Mouse (Mus musculus): Measurements from ENCODE around the gene Cdh13. TPM values are rescaled to one million over a fixed set of nuclear protein-coding genes. Genes with fewer than 3 reads are reported as not detected.

Gene Cdh13
- 0.53 and 0.77 TPM in 2 replicates for polyA plus RNA-seq (2015; fragmentation: Nextera tagmentation; extraction: Ambion mirVana)

GRCm38 (mm10) chr8:118283600-118284111, at the start of gene Cdh13:
TSS of gene Cdh13 (plus strand) at chr8:118283733.
- peak within 1 kb of the TSS; percentile 15; the same call in 1 of the 2 replicates for H3K4me3 ChIP-seq (ENCODE audit: low read depth, low read length)

GRCm38 (mm10) chr8:118235626-118236025, 47.9 kb upstream of the Cdh13 start:
- Histone ChIP-seq H3K4me2 (ENCODE audit: low read depth, low read length) (no peak overlapping the region), H3K4me1 (ENCODE audit: insufficient read depth) (no peaks in the 10 kb centered on the region), H3K27ac (ENCODE audit: low read depth) (no peak overlapping the region), H3K9me3 (ENCODE audit: low read length) (no peaks in the 10 kb centered on the region), H3K36me3 (replicated peaks; ENCODE audit: insufficient read depth, low read length) (no peaks in the 10 kb centered on the region), H3K9ac (replicated peaks) (no peak overlapping the region), H3K27me3 (ENCODE audit: insufficient read depth, low read length) (no peaks in the 10 kb centered on the region), H3K4me3 (ENCODE audit: low read depth, low read length) (no peak overlapping the region)
- TF ChIP-seq CTCF (IDR thresholded peaks at IDR 0.05; ENCODE audit: low read depth) (no peak), EP300 (IDR thresholded peaks at IDR 0.05; ENCODE audit: low read depth) (no peak)
- ATAC-seq (no peak), DNase-seq (no peak)
- 77% methylated on average over 7 of the region's 7 CpGs for WGBS (ENCODE audit: insufficient replicate concordance)

More at GRCm38 (mm10) chr8:118283600-118284111, at the start of gene Cdh13:
- Histone ChIP-seq H3K9ac (replicated peaks) (no peak within 1 kb of the TSS), H3K36me3 (replicated peaks; ENCODE audit: insufficient read depth, low read length) (no peaks in the 10 kb centered on the region), H3K27me3 (ENCODE audit: insufficient read depth, low read length) (peaks cover 30% of the 10 kb centered on the region), H3K4me1 (ENCODE audit: insufficient read depth) (no peaks in the 10 kb centered on the region), H3K4me2 (ENCODE audit: low read depth, low read length) (peak within 1 kb of the TSS; percentile 45), H3K27ac (ENCODE audit: low read depth) (no peak within 1 kb of the TSS), H3K9me3 (ENCODE audit: low read length) (no peaks in the 10 kb centered on the region)
- DNase-seq: no peak
- no peak for ATAC-seq
- TF ChIP-seq EP300 (IDR thresholded peaks at IDR 0.05; ENCODE audit: low read depth) (no peak), CTCF (IDR thresholded peaks at IDR 0.05; ENCODE audit: low read depth) (no peak)
- WGBS (ENCODE audit: insufficient replicate concordance): under 1% methylated on average over 33 of the region's 33 CpGs

GRCm38 (mm10) chr8:118237150-118237620, 46.3 kb upstream of the Cdh13 start:
- Histone ChIP-seq H3K4me1 (ENCODE audit: insufficient read depth) (no peaks in the 10 kb centered on the region), H3K36me3 (replicated peaks; ENCODE audit: insufficient read depth, low read length) (no peaks in the 10 kb centered on the region), H3K9me3 (ENCODE audit: low read length) (no peaks in the 10 kb centered on the region), H3K27ac (ENCODE audit: low read depth) (no peak overlapping the region), H3K27me3 (ENCODE audit: insufficient read depth, low read length) (no peaks in the 10 kb centered on the region), H3K4me2 (ENCODE audit: low read depth, low read length) (no peak overlapping the region), H3K4me3 (ENCODE audit: low read depth, low read length) (no peak overlapping the region), H3K9ac (replicated peaks) (no peak overlapping the region)
- 63% methylated on average over 11 of the region's 11 CpGs for WGBS (ENCODE audit: insufficient replicate concordance)
- DNase-seq (no peak), ATAC-seq (no peak)
- TF ChIP-seq EP300 (IDR thresholded peaks at IDR 0.05; ENCODE audit: low read depth): no peak
- TF ChIP-seq CTCF (IDR thresholded peaks at IDR 0.05; ENCODE audit: low read depth): no peak

- no peak overlapping the region for H3K9ac ChIP-seq (replicated peaks)
- no peaks in the 10 kb centered on the region for H3K9me3 ChIP-seq (ENCODE audit: low read length)
- WGBS (ENCODE audit: insufficient replicate concordance): 59% methylated on average over 5 of the region's 5 CpGs
- no peak overlapping the region for H3K4me3 ChIP-seq (ENCODE audit: low read depth, low read length)
- H3K27ac ChIP-seq (ENCODE audit: low read depth): no peak overlapping the region
- no peak for TF ChIP-seq CTCF (IDR thresholded peaks at IDR 0.05; ENCODE audit: low read depth)
- TF ChIP-seq EP300 (IDR thresholded peaks at IDR 0.05; ENCODE audit: low read depth): no peak
- H3K4me2 ChIP-seq (ENCODE audit: low read depth, low read length): no peak overlapping the region
- H3K4me1 ChIP-seq (ENCODE audit: insufficient read depth): no peaks in the 10 kb centered on the region
- no peaks in the 10 kb centered on the region for H3K27me3 ChIP-seq (ENCODE audit: insufficient read depth, low read length)
- ATAC-seq (no peak), DNase-seq (no peak)
- H3K36me3 ChIP-seq (replicated peaks; ENCODE audit: insufficient read depth, low read length): no peaks in the 10 kb centered on the region
These were observed 45.4 kb upstream of the Cdh13 start for GRCm38 (mm10) chr8:118238156-118238555.

- Histone ChIP-seq H3K4me2 (ENCODE audit: low read depth, low read length) (no peak overlapping the region), H3K9me3 (ENCODE audit: low read length) (no peaks in the 10 kb centered on the region), H3K4me1 (ENCODE audit: insufficient read depth) (no peaks in the 10 kb centered on the region), H3K4me3 (ENCODE audit: low read depth, low read length) (no peak overlapping the region), H3K27me3 (ENCODE audit: insufficient read depth, low read length) (no peaks in the 10 kb centered on the region), H3K9ac (replicated peaks) (no peak overlapping the region), H3K27ac (ENCODE audit: low read depth) (no peak overlapping the region), H3K36me3 (replicated peaks; ENCODE audit: insufficient read depth, low read length) (no peaks in the 10 kb centered on the region)
- WGBS (ENCODE audit: insufficient replicate concordance): 71% methylated on average over 1 of the region's 1 CpGs
- TF ChIP-seq EP300 (IDR thresholded peaks at IDR 0.05; ENCODE audit: low read depth): no peak
- no peak for TF ChIP-seq CTCF (IDR thresholded peaks at IDR 0.05; ENCODE audit: low read depth)
- DNase-seq (no peak), ATAC-seq (no peak)
These were observed 44.3 kb upstream of the Cdh13 start for GRCm38 (mm10) chr8:118239186-118239585.

GRCm38 (mm10) chr8:118249319-118249718, 34.2 kb upstream of the Cdh13 start:
- no peak overlapping the region for H3K4me2 ChIP-seq (ENCODE audit: low read depth, low read length)
- no peak overlapping the region for H3K4me3 ChIP-seq (ENCODE audit: low read depth, low read length)
- H3K27me3 ChIP-seq (ENCODE audit: insufficient read depth, low read length): no peaks in the 10 kb centered on the region
- 62% methylated on average over 5 of the region's 5 CpGs for WGBS (ENCODE audit: insufficient replicate concordance)
- no peak overlapping the region for H3K27ac ChIP-seq (ENCODE audit: low read depth)
- ATAC-seq: no peak
- H3K36me3 ChIP-seq (replicated peaks; ENCODE audit: insufficient read depth, low read length): no peaks in the 10 kb centered on the region
- no peak for TF ChIP-seq EP300 (IDR thresholded peaks at IDR 0.05; ENCODE audit: low read depth)
- no peak for TF ChIP-seq CTCF (IDR thresholded peaks at IDR 0.05; ENCODE audit: low read depth)
- no peaks in the 10 kb centered on the region for H3K4me1 ChIP-seq (ENCODE audit: insufficient read depth)
- no peaks in the 10 kb centered on the region for H3K9me3 ChIP-seq (ENCODE audit: low read length)
- H3K9ac ChIP-seq (replicated peaks): no peak overlapping the region
- DNase-seq: no peak

Measured in liver, postnatal 0 days (tissue).